Mouse (Mus musculus) granulocyte monocyte progenitor cell, adult 5-6 weeks (primary cell): Measurements from ENCODE around the gene Cx3cl1. TPM values are rescaled to one million over a fixed set of nuclear protein-coding genes. Genes with fewer than 3 reads are reported as not detected.

Experiments
- ATAC-seq: replicated peaks from 2 replicates; pipeline ENCODE4 v1.8.0; 2016; ENCODE audit warnings: mild to moderate bottlenecking, moderate TSS enrichment, inconsistent platforms; ENCODE audit not compliant: poor library complexity, severe bottlenecking
- total RNA-seq, 2 experiments: library from RNA; stranded (forward) in 1 of 2; stranded (reverse) in 1 of 2; fragments of 200-712, 200-1000 nt in 1 of 2; fragments of >200 nt in 1 of 2; fragmentation: Nextera tagmentation in 1 of 2; gene quantifications; 2 replicates each; pipeline ENCODE4 v1.2.3; 2014 to 2017

The Cx3cl1 gene
- total RNA-seq, 2 experiments from 2014 or later = 1.3 TPM; not detected in 1

GRCm38 (mm10) chr8:94826210-94826609, 54.4 kb downstream of the Cx3cl1 start:
- ATAC-seq = no peak

DNA sequence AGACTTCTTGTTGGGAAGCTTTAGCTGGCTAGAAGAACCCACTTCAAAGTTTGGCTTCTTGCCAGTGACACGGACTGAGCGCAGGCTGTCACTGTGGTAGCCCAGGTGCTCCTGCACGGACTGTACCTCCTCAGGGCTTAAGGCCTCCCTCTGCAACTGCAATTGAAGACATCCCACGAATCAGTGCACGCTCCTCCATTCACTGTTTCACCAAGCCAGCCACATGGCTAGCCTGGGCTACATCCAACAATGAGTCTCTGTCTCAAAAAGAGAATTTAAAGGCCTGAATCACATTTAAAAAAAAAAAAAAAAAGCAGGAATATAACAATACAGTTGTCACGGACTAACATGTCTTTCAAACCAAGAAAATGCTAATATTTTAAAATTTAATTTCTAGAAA, 56.5 kb downstream of the Cx3cl1 start:
- ATAC-seq = no peak

Other genes with a start within 250 kb of the Cx3cl1 start
- gene Cpne2, start 239.0 kb upstream of the Cx3cl1 start, total RNA-seq (2014; fragmentation: Nextera tagmentation) = 106 and 114 TPM in 2 replicates
- gene Cpne2, start 239.0 kb upstream of the Cx3cl1 start, total RNA-seq (2017) = 53.9 and 56.5 TPM in 2 replicates
- gene Rspry1, start 170.1 kb upstream of the Cx3cl1 start, total RNA-seq (2014; fragmentation: Nextera tagmentation) = 27.4 and 28.0 TPM in 2 replicates
- 29.9 and 33.0 TPM in 2 replicates for gene Rspry1, start 170.1 kb upstream of the Cx3cl1 start, total RNA-seq (2017)
- 30.4 and 64.9 TPM in 2 replicates for gene Fam192a, start 170.0 kb upstream of the Cx3cl1 start, total RNA-seq (2014; fragmentation: Nextera tagmentation)
- gene Fam192a, start 170.0 kb upstream of the Cx3cl1 start, total RNA-seq (2017) = 84.6 and 99.4 TPM in 2 replicates
- 36.4 and 44.0 TPM in 2 replicates for gene Arl2bp, start 105.4 kb upstream of the Cx3cl1 start, total RNA-seq (2014; fragmentation: Nextera tagmentation)
- 41.1 and 100 TPM in 2 replicates for gene Arl2bp, start 105.4 kb upstream of the Cx3cl1 start, total RNA-seq (2017)
- gene Pllp, start 75.7 kb upstream of the Cx3cl1 start, total RNA-seq (2014; fragmentation: Nextera tagmentation) = not detected in 2 replicates
- not detected in 2 replicates for gene Pllp, start 75.7 kb upstream of the Cx3cl1 start, total RNA-seq (2017)
- not detected in 2 replicates for gene Ccl22, start 26.4 kb upstream of the Cx3cl1 start, total RNA-seq (2014; fragmentation: Nextera tagmentation)
- not detected in 2 replicates for gene Ccl22, start 26.4 kb upstream of the Cx3cl1 start, total RNA-seq (2017)
- gene Ccl17, start 38.4 kb downstream of the Cx3cl1 start, total RNA-seq (2014; fragmentation: Nextera tagmentation) = not detected in 2 replicates
- not detected in 2 replicates for gene Ccl17, start 38.4 kb downstream of the Cx3cl1 start, total RNA-seq (2017)
- 49.5 and 54.4 TPM in 2 replicates for gene Coq9, start 66.3 kb downstream of the Cx3cl1 start, total RNA-seq (2014; fragmentation: Nextera tagmentation)
- 46.6 and 57.4 TPM in 2 replicates for gene Coq9, start 66.3 kb downstream of the Cx3cl1 start, total RNA-seq (2017)
- gene Ciapin1, start 66.3 kb downstream of the Cx3cl1 start, total RNA-seq (2014; fragmentation: Nextera tagmentation) = 45.7 and 48.0 TPM in 2 replicates
- 46.1 and 72.3 TPM in 2 replicates for gene Ciapin1, start 66.3 kb downstream of the Cx3cl1 start, total RNA-seq (2017)
- gene Polr2c, start 85.4 kb downstream of the Cx3cl1 start, total RNA-seq (2014; fragmentation: Nextera tagmentation) = 57.6 and 75.3 TPM in 2 replicates
- 55.6 and 74.5 TPM in 2 replicates for gene Polr2c, start 85.4 kb downstream of the Cx3cl1 start, total RNA-seq (2017)
- not detected in 2 replicates for gene Dok4, start 104.3 kb downstream of the Cx3cl1 start, total RNA-seq (2014; fragmentation: Nextera tagmentation)
- 0.13 and 0.62 TPM in 2 replicates for gene Dok4, start 104.3 kb downstream of the Cx3cl1 start, total RNA-seq (2017)
- gene Ccdc102a, start 146.1 kb downstream of the Cx3cl1 start, total RNA-seq (2014; fragmentation: Nextera tagmentation) = not detected in 2 replicates
- 0.34 and 1.5 TPM in 2 replicates for gene Ccdc102a, start 146.1 kb downstream of the Cx3cl1 start, total RNA-seq (2017)
- gene Adgrg5, start 151.7 kb downstream of the Cx3cl1 start, total RNA-seq (2014; fragmentation: Nextera tagmentation) = not detected in 2 replicates
- not detected in 2 replicates for gene Adgrg5, start 151.7 kb downstream of the Cx3cl1 start, total RNA-seq (2017)
- gene Adgrg1, start 202.7 kb downstream of the Cx3cl1 start, total RNA-seq (2014; fragmentation: Nextera tagmentation) = 115 and 208 TPM in 2 replicates
- gene Adgrg1, start 202.7 kb downstream of the Cx3cl1 start, total RNA-seq (2017) = 50.3 and 50.9 TPM in 2 replicates
- 142 and 175 TPM in 2 replicates for gene Adgrg3, start 245.7 kb downstream of the Cx3cl1 start, total RNA-seq (2014; fragmentation: Nextera tagmentation)
- gene Adgrg3, start 245.7 kb downstream of the Cx3cl1 start, total RNA-seq (2017) = 170 and 173 TPM in 2 replicates